Mouse (Mus musculus) lung, postnatal 10 days (tissue): ENCODE data around the gene Csf2rb.

ENCODE experiments used
- DNase-seq: peaks from one replicate; pipeline ENCODE4 v3.0.0; 2021

Csf2rb gene

DNA sequence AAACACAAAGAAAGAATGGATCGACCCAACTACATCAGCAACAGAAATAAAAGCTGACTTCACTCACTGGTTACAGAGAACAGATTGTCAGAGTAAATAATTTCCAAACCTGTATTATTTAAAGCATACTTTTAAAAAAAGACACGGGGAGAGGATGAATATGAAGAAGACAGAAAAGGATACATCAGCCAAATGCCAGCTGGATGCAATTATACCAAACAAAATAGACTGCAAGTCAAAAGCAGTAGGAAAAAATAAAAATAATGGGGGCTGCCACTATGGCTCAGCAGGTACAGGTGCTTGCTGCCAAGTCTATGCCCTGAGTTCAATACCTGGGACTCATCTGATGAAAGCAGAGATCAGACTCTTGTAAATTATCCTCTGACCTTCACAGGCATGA is 54.7 kb downstream of the Csf2rb start:
- DNase-seq = no peak

DNA sequence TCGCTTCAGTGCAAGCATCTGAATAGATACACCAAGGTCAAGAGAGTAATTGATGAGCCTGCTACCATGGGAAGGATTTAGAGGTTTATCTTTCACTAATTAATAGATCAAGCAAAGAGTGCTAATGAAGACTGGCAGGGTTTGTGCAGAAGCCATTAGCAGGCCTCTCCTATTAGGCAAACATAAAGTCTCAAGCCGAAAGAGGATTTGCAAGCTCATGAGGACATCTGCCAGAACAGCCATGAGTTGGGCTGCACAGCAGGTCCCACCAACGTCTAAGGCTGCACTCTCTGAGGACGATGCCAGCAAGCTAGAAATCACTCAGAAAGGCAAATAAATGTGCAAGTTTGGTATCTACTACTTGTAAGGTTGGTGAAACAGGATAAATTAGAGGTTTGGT is 55.2 kb downstream of the Csf2rb start:
- no peak for DNase-seq

GRCm38 (mm10) chr15:78382115-78382514 is 56.6 kb downstream of the Csf2rb start:
- no peak for DNase-seq

GRCm38 (mm10) chr15:78383450-78384219 is 58.1 kb downstream of the Csf2rb start:
- DNase-seq = no peak

DNA sequence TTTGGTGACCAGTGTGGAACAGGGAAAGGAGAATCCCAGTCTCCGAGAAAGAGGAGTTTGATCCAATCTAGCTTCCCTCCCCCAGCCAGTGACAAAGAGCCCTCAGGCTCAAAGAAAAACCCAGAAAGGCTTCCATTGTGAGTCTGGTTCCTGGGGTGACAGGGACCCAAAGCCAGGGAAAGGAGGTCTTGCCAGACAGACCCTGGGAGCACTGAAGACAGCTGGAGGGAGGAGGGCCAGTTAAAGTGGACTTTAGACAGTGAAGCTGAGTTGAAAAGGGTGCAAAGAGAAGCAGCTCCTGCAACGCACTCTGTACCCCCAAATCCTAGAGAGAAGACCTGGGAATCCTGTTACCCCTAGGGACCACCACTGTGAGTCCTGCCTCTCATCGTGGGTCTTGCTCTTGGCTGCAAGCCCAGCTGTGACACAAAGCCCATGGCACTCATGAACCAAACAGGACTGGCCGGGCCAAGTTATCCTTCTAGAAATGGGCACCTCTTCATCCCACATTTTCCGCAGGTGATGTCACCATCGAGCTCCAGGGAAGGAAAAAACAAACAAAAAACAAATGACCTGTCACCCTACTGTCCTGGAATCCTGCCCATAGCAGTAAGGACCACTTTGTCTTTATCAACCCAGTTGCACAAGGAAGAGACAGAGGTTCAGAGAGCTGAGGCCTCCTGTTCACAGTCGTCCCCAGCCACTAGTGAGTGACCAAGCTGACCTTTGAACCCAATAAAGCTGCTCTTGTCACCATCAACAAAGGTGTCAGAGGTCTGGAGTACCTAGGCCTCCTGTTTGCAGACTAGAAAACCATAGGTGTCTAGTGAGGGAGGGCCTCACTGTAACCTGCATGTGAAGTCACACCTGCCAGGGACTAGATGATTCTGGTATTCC is 58.9 kb downstream of the Csf2rb start:
- no peak for DNase-seq

DNA sequence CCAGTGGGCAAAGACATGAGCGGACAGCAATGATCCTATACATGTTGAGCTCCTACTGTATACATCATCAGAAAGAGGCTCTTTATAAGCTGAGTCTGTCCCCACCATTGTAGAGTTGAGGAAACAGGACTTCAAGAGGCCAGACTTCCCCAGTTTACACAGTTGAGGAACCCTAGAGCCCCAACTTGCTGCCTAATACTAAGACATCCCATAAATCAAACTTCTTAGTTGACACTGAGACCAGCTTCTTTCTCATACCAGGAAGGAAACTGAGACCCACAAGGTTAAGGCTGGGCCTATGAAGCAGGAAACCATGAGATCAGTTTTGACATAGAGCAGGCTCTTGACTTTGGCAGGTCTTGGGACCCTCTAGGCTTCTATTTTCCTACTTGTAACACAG is 60.0 kb downstream of the Csf2rb start:
- DNase-seq = no peak

- no peak for DNase-seq
These were observed 65.3 kb downstream of the Csf2rb start for GRCm38 (mm10) chr15:78390855-78391254.

GRCm38 (mm10) chr15:78395478-78395962 is 70.0 kb downstream of the Csf2rb start, which contains the start of gene Tex33:
TSS of gene Tex33 (minus strand) at chr15:78395912.
- no peak for DNase-seq

- no peak for DNase-seq
These were observed 75.8 kb downstream of the Csf2rb start for GRCm38 (mm10) chr15:78401345-78401744.

GRCm38 (mm10) chr15:78401921-78402320 is 76.4 kb downstream of the Csf2rb start:
- DNase-seq = peak; percentile 82

GRCm38 (mm10) chr15:78402423-78402822 is 76.9 kb downstream of the Csf2rb start:
- DNase-seq = peak; percentile 87

- DNase-seq = peak; percentile 41
These were observed 77.8 kb downstream of the Csf2rb start for GRCm38 (mm10) chr15:78403301-78403741.
